Mouse (Mus musculus): ENCODE data around the gene Tmem132d.

The Tmem132d gene

GRCm38 (mm10) chr5:128404223-128404622 is 28.7 kb downstream of the Tmem132d start:
- no peak for DNase-seq

- DNase-seq: no peak
Measured at GRCm38 (mm10) chr5:128392372-128392771, 40.5 kb downstream of the Tmem132d start.

- no peak for DNase-seq
Measured at GRCm38 (mm10) chr5:128389665-128390064, 43.2 kb downstream of the Tmem132d start.

GRCm38 (mm10) chr5:128388358-128389141 is 44.3 kb downstream of the Tmem132d start:
- no peak for DNase-seq

GRCm38 (mm10) chr5:128369814-128370213 is 63.1 kb downstream of the Tmem132d start:
- no peak for DNase-seq

GRCm38 (mm10) chr5:128369111-128369510 is 63.8 kb downstream of the Tmem132d start:
- DNase-seq: peak; percentile 51

GRCm38 (mm10) chr5:128365261-128365985 is 67.5 kb downstream of the Tmem132d start:
- DNase-seq: peak; percentile 20

- DNase-seq: no peak
Measured at GRCm38 (mm10) chr5:128360946-128361675, 71.8 kb downstream of the Tmem132d start.

- DNase-seq: no peak
Measured at GRCm38 (mm10) chr5:128348835-128349234, 84.0 kb downstream of the Tmem132d start.

GRCm38 (mm10) chr5:128336841-128337240 is 96.0 kb downstream of the Tmem132d start:
- DNase-seq: no peak

- DNase-seq: no peak
Measured at GRCm38 (mm10) chr5:128332766-128333165, 100.1 kb downstream of the Tmem132d start.

GRCm38 (mm10) chr5:128330351-128330750 is 102.5 kb downstream of the Tmem132d start:
- DNase-seq: no peak

- no peak for DNase-seq
Measured at GRCm38 (mm10) chr5:128302387-128302786, 130.5 kb downstream of the Tmem132d start.

- no peak for DNase-seq
Measured at GRCm38 (mm10) chr5:128291191-128291590, 141.7 kb downstream of the Tmem132d start.

- no peak for DNase-seq
Measured at GRCm38 (mm10) chr5:128273255-128273654, 159.6 kb downstream of the Tmem132d start.

GRCm38 (mm10) chr5:128267366-128267765 is 165.5 kb downstream of the Tmem132d start:
- no peak for DNase-seq

- peak; percentile 41 for DNase-seq
Measured at GRCm38 (mm10) chr5:128244219-128244618, 188.7 kb downstream of the Tmem132d start.

GRCm38 (mm10) chr5:128236638-128237335 is 196.1 kb downstream of the Tmem132d start:
- DNase-seq: no peak

- no peak for DNase-seq
Measured at GRCm38 (mm10) chr5:128235611-128236010, 197.3 kb downstream of the Tmem132d start.

- no peak for DNase-seq
Measured at GRCm38 (mm10) chr5:128233101-128233500, 199.8 kb downstream of the Tmem132d start.

GRCm38 (mm10) chr5:128218281-128218680 is 214.6 kb downstream of the Tmem132d start:
- no peak for DNase-seq

- no peak for DNase-seq
Measured at GRCm38 (mm10) chr5:128211125-128211524, 221.8 kb downstream of the Tmem132d start.

GRCm38 (mm10) chr5:128205716-128206115 is 227.2 kb downstream of the Tmem132d start:
- no peak for DNase-seq

Data from layer of hippocampus, adult 9-11 months (tissue).